Mouse (Mus musculus): ENCODE measurements at regions not wholly inside any gene's neighbourhood (a gene's known extent, or its start where the extent isn't known, plus 50 kb on each side); places are given as distances from the start of the nearest gene placed in this dataset.

DNA sequence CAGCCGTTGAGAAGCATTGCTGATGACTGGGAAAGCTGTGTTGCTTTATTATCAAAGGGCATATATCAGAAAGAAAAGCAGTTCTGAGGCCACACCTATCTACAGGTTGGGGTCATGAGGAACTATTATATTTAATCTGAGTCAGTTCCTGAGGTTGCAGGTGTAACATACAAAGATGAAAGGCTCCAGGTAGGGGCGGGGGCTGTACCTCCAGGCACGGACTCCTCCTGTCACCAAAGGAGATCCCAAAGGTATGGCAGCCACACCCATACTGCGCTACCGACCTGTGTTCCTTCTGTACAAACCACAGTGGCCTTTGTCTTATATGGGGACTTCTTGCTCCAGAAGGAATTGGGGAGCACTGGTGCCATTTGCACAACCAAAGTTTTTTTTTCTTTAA, 149.4 kb upstream of the Klf3 start:
- no peak for TF ChIP-seq CTCF (conservative IDR thresholded peaks at IDR 0.05 in 1 of 2, IDR thresholded peaks at IDR 0.05 in 1 of 2; ENCODE audit: low read depth in 2 of 2, low read length in 2 of 2)
- TF ChIP-seq SMC3 (IDR thresholded peaks at IDR 0.05; ENCODE audit: low read depth, low read length) = no peak
- no peak for TF ChIP-seq NRF1 (IDR thresholded peaks at IDR 0.05; ENCODE audit: low read depth, low read length)
- TF ChIP-seq ZMIZ1 (IDR thresholded peaks at IDR 0.05; ENCODE audit: low read depth, low read length) = no peak
- TF ChIP-seq E2F4 (IDR thresholded peaks at IDR 0.05; ENCODE audit: insufficient replicate concordance, low read depth, low read length) = no peak
- no peak for TF ChIP-seq TBP (conservative IDR thresholded peaks at IDR 0.05; ENCODE audit: low read depth, low read length)
- TF ChIP-seq ZNF384 (IDR thresholded peaks at IDR 0.05; ENCODE audit: low read depth, low read length) = no peak
- TF ChIP-seq POLR2A (IDR thresholded peaks at IDR 0.05; ENCODE audit: low read depth, low read length) = no peak
- TF ChIP-seq EP300 (IDR thresholded peaks at IDR 0.05; ENCODE audit: low read length) = no peak
- TF ChIP-seq NELFE (IDR thresholded peaks at IDR 0.05; ENCODE audit: low read depth, low read length) = no peak
- no peak for TF ChIP-seq GABPA (IDR thresholded peaks at IDR 0.05; ENCODE audit: insufficient replicate concordance, low read depth, low read length)
- no peak for TF ChIP-seq JUND (conservative IDR thresholded peaks at IDR 0.05; ENCODE audit: low read depth, low read length)
- TF ChIP-seq ZKSCAN1 (IDR thresholded peaks at IDR 0.05; ENCODE audit: borderline replicate concordance, low read depth, low read length) = no peak

Measured in CH12.LX (cell line).